Mouse (Mus musculus) mouse embryonic stem cell (cell line): ENCODE data around the gene Pdap1.
"Not testable (repeated sequence)": the region's sequence is repeated elsewhere in the genome, so short reads cannot be mapped to it uniquely, and the experiment has no call there.

Experiments used
- in situ Hi-C, 2 experiments: fragments of 300-500 bp; cut with MboI; formaldehyde crosslinking; loops; 1 replicate in 1 of 2; 3 replicates in 1 of 2; pipeline ENCODE4 v1.14.3; 2019 to 2020; ENCODE audit warnings: low sequenced_read_pairs in 2 of 2, low pct_unique_long_range_greater_than_20kb in 1 of 2, mixed read lengths in 1 of 2; ENCODE audit not compliant: unreplicated experiment in 1 of 2

Pdap1 gene

GRCm38 (mm10) chr5:145098340-145098821, 41.7 kb downstream of the Pdap1 start:
- in situ Hi-C loops, result no loop called here

DNA sequence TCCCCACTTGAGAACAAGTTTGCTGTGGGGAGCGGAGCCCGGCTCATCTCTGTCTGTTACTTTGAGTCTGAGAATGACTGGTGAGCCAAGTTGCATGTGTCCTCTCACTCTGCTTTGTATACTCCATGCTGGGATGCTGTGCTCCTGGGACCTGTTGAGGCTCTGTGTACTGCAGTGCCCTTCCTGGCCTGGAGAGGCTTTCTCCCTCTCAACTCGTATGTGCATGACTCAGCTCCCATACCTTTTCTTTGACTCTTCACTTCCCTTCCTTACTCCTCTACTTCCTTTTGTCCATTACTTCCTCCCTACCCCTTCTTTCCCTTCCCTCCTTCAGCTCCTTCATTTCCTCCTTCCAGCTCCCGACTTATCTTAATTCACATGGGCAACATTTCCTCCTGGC, 43.8 kb downstream of the Pdap1 start:
- in situ Hi-C loops, result no loop called here

- in situ Hi-C loops, result no loop called here
Measured at GRCm38 (mm10) chr5:145089878-145090277, 50.2 kb downstream of the Pdap1 start.

DNA sequence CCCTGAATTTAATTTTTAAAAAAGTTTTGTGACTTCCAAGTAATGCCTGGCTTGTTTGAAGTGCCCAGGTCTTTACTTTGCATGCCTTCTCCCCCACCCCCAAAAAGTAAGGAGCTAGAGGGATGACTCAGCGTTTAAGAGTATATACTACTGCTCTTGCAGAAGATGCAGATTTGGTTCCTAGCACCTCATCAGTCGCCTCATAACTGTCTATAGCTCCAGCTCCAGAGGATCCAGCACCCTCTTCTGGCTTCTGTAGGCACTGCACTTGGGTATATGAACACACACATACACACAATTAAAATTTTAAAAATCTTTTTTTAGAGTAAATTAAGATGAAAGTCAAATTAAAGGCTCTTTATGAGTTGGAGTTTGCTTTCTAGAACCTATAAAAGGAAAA, 51.9 kb downstream of the Pdap1 start:
- in situ Hi-C loops, result no loop called here

DNA sequence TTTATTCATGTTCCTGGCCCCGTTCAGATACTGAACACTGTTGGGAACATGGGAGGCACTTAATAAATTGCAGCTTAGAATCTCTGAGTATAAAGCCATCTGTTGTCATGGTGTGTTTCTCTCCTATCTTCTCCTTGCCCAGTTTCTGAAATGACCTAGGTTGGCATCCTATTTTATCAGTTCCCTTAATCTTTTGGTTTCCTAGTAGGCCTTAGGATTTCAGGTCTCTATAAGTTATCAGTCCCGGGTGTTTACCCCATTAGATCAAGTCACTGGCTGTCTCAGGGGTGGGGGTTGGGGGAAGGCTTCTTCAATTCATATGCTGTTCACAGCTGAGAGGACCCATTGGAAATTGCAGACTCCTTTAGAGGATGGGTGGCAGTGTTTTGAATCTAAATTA, 55.2 kb downstream of the Pdap1 start:
- in situ Hi-C loops, result no loop called here

DNA sequence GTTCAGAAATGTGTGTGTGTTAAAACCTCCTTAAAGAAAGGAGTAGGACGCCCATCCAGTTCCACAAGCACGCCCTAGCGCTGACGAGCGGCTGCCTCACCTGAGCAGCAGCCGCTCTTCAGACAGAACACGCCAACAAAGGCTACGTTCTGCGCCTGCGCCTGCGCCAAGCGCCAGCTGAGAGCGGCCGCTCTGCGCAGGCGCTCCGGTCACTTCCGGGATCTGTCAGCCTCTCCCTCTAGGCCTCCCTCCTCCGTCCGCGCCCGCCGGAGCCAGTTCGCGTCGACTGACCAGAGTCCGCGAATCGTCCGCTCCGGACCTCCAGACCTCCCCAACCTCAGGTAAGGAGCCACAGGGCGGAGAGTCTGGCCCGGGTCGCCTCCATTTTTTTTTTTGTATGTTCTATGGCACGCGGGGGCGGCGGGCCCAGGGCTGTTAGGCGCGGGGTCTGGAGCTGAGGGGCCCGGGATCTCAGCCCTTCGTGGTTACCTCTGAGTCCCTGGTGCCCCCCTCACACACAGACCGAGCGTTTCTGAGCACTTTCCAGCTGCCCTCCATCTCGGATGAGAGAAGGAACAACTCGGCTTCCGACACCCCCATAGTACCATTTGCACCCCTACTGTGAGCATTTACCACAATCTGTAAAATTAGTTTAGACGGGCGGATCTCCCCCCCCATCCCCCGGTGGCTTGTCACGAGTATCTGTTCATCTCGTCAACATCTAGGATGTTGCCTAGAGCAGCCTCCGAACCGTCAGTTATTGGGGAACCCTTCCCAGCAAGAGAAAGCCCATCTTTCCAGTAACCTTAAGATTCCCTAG, 56.2 kb downstream of the Pdap1 start, which contains the start of the genes Arpc1a and Kpna7:
TSS of gene Arpc1a (plus strand) at position 199 of the 820 bp plus-strand sequence.
TSS of gene Kpna7 (minus strand) at position 399 of the 820 bp plus-strand sequence.
- in situ Hi-C loops, result no loop called here

DNA sequence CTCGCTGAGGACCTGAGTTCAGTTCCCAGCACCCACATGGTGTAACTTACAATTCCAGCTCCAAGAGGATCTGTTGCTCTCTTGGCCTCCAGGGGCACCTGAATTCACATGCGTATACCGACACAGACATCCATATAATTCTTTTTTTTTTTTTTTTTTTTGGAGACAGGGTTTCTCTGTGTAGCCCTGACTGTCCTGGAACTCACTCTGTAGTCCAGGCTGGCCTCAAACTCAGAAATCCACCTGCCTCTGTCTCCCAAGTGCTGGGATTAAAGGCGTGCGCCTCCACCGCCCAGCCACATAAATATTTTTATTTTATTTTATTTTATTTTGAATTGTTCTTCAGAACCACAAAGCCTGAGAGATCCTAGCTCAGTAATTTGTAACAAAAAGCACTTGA, 56.8 kb downstream of the Pdap1 start:
- in situ Hi-C loops, result not testable (repeated sequence)

- in situ Hi-C loops, result no loop called here
Measured at GRCm38 (mm10) chr5:145081866-145082613, 58.0 kb downstream of the Pdap1 start.
